Comparison of ENCODE assay signal across 16 mouse cellular contexts in genomic region chr8:86669259-86669658, GRCm38 (mm10). TPM values are rescaled to one million over a fixed set of nuclear protein-coding genes. Genes with fewer than 3 reads are reported as not detected.
DNase-seq lines count a peak whose midpoint lies in the region; ATAC-seq and TF ChIP-seq lines count a peak whose summit lies in the region.
"Had no signal": no experiment of that assay in that cellular context is flagged by ENCODE, and none has a peak within 500 bp of the region (broad histone marks: within the 10 kb centered on the region; RNA-seq: fewer than 3 reads in every experiment).

No protein-coding gene starts in this region.

- intact Hi-C loops in gastrocnemius, adult 2 months (cut with DNase I): no loop called here
- intact Hi-C loops in left cerebral cortex, postnatal 25 days (cut with DNase I): no loop called here

- ATAC-seq in kidney, postnatal 0 days (replicated peaks; ENCODE audit: low FRiP score, low read depth): no peak
- ATAC-seq in neural tube, embryonic 15.5 days (ENCODE audit: low FRiP score): no peak
- ATAC-seq: liver, embryonic 12.5 days; midbrain, embryonic 15.5 days had no signal

- no peak for TF ChIP-seq POLR2A in cortical plate, adult 2 months (IDR thresholded peaks at IDR 0.05; ENCODE audit: extremely low read depth, insufficient read depth, low read length)

- peaks cover 17% of the 10 kb centered on the region; the same call in 1 of the 2 replicates for H3K36me3 ChIP-seq in kidney, postnatal 0 days (ENCODE audit: insufficient read depth, low read length)
- H3K36me3 ChIP-seq in neural tube, embryonic 15.5 days: peaks cover 47% of the 10 kb centered on the region

- no peak overlapping the region for H3K4me2 ChIP-seq in kidney, postnatal 0 days (ENCODE audit: low read length)
- no peak overlapping the region for H3K4me2 ChIP-seq in neural tube, embryonic 15.5 days
- H3K4me2 ChIP-seq: liver, embryonic 12.5 days; lung, embryonic 14.5 days; midbrain, embryonic 15.5 days had no signal

- H3K27me3 ChIP-seq in kidney, postnatal 0 days (ENCODE audit: insufficient read depth, low read length): no peaks in the 10 kb centered on the region
- no peaks in the 10 kb centered on the region for H3K27me3 ChIP-seq in neural tube, embryonic 15.5 days (replicated peaks)
- H3K27me3 ChIP-seq: liver, embryonic 12.5 days; midbrain, embryonic 15.5 days had no signal

- H3K27ac ChIP-seq in gastrocnemius, adult 2 months: peak overlapping the region; percentile 28; the same call in 1 of the 2 replicates
- H3K27ac ChIP-seq in kidney, postnatal 0 days: no peak overlapping the region; the same call in 1 of the 2 replicates
- peak overlapping the region; percentile 17; the same call in 1 of the 2 replicates for H3K27ac ChIP-seq in cortical plate, adult 2 months (ENCODE audit: insufficient read depth, low read length)
- peak overlapping the region; percentile 72 for H3K27ac ChIP-seq in neural tube, embryonic 15.5 days (replicated peaks)
- H3K27ac ChIP-seq: liver, embryonic 12.5 days; midbrain, embryonic 15.5 days had no signal

- H3K9me3 ChIP-seq in kidney, postnatal 0 days (replicated peaks; ENCODE audit: low read length): no peaks in the 10 kb centered on the region
- no peaks in the 10 kb centered on the region for H3K9me3 ChIP-seq in neural tube, embryonic 15.5 days (replicated peaks)
- H3K9me3 ChIP-seq: liver, embryonic 12.5 days; midbrain, embryonic 15.5 days had no signal

- no peak overlapping the region for H3K9ac ChIP-seq in kidney, postnatal 0 days (ENCODE audit: low read depth, low read length)
- no peak overlapping the region for H3K9ac ChIP-seq in neural tube, embryonic 15.5 days (replicated peaks)
- H3K9ac ChIP-seq: liver, embryonic 12.5 days; lung, embryonic 14.5 days; midbrain, embryonic 15.5 days had no signal

- no peak overlapping the region for H3K4me3 ChIP-seq in gastrocnemius, adult 2 months
- no peak overlapping the region for H3K4me3 ChIP-seq in kidney, postnatal 0 days (replicated peaks; ENCODE audit: low read depth, low read length)
- no peak overlapping the region for H3K4me3 ChIP-seq in cortical plate, adult 2 months (ENCODE audit: insufficient read depth, low read length)
- no peak overlapping the region for H3K4me3 ChIP-seq in neural tube, embryonic 15.5 days (replicated peaks)
- H3K4me3 ChIP-seq: liver, embryonic 12.5 days; midbrain, embryonic 15.5 days had no signal

- no peak for DNase-seq in gastrocnemius, adult 2 months
- DNase-seq in gastrocnemius, postnatal 10 days: no peak
- peak; percentile 71 for DNase-seq in kidney, postnatal 0 days (ENCODE audit: low spot score)
- no peak for DNase-seq in kidney, adult 11 months
- no peak for DNase-seq in left cerebral cortex, postnatal 25 days (ENCODE audit: low spot score in 2 of 2)
- no peak for DNase-seq in testis, postnatal 10 days (ENCODE audit: low spot score)
- DNase-seq: cerebellum, adult 11-12 months; cerebellum, postnatal 25 days; gastrocnemius, postnatal 25 days; lung, embryonic 14.5 days; right cerebral cortex, postnatal 25 days; thymus, adult 18-20 months had no signal

- no peak for TF ChIP-seq CTCF in gastrocnemius, adult 2 months (IDR thresholded peaks at IDR 0.05)
- no peak for TF ChIP-seq CTCF in kidney, postnatal 0 days (IDR thresholded peaks at IDR 0.05; ENCODE audit: low read depth)
- TF ChIP-seq CTCF in cortical plate, adult 2 months (IDR thresholded peaks at IDR 0.05; ENCODE audit: extremely low read depth, insufficient read depth, low read length): no peak

- WGBS in kidney, postnatal 0 days: 57% methylated on average over 4 of the region's 4 CpGs
- WGBS in neural tube, embryonic 15.5 days: 70% methylated on average over 4 of the region's 4 CpGs

- no peaks in the 10 kb centered on the region for H3K4me1 ChIP-seq in kidney, postnatal 0 days (replicated peaks; ENCODE audit: insufficient read depth, low read length)
- H3K4me1 ChIP-seq in cortical plate, adult 2 months (ENCODE audit: control insufficient read depth, insufficient read depth, low read length): peaks cover 5% of the 10 kb centered on the region
- no peaks in the 10 kb centered on the region for H3K4me1 ChIP-seq in neural tube, embryonic 15.5 days
- H3K4me1 ChIP-seq: liver, embryonic 12.5 days; midbrain, embryonic 15.5 days had no signal

RNA-seq across cellular contexts. Expression of gene Lonp2, which starts 45.4 kb away (rescaled TPM):
- total RNA-seq in gastrocnemius, adult 2 months (2021): 10 to 100 TPM; 51.7 to 55.6 TPM
- total RNA-seq in gastrocnemius, postnatal 10 days (2021): 10 to 100 TPM; 40.7 to 44.9 TPM
- polyA plus RNA-seq in kidney, postnatal 0 days (2015; fragmentation: Nextera tagmentation; extraction: Ambion mirVana): 67.7 and 67.9 TPM in 2 replicates
- 51.6 and 53.1 TPM in 2 replicates for polyA plus RNA-seq in cortical plate, adult 2 months (2012; rRNA removed)
- polyA plus RNA-seq in neural tube, embryonic 15.5 days (2015; fragmentation: Nextera tagmentation; extraction: Ambion mirVana): 89.7 and 93.6 TPM in 2 replicates
- 10 to 100 TPM; 57.6 to 63.9 TPM for total RNA-seq in left cerebral cortex, postnatal 25 days (2021)
